Mouse (Mus musculus) hindbrain, embryonic 16.5 days (tissue): ENCODE measurements at regions not wholly inside any gene's neighbourhood (a gene's known extent, or its start where the extent isn't known, plus 50 kb on each side); places are given as distances from the start of the nearest gene placed in this dataset.

Source experiments
- ATAC-seq: fragments of 200-750 bp; cut with Nextera tagmentation; 2 replicates; pipeline ENCODE4 v1.8.0; 2017; ENCODE audit warnings: moderate TSS enrichment, moderate library complexity
- H3K27ac ChIP-seq: fragments of 300-500 bp; sonication (generic); 2 replicates; pipeline ENCODE4 v1.5.1; 2014; ENCODE audit warnings: low read depth, mild to moderate bottlenecking, control low read depth, low read length, moderate library complexity
- H3K27me3 ChIP-seq: fragments of 300-500 bp; sonication (generic); replicated peaks from 2 replicates; pipeline ENCODE4 v1.6.1; 2014; ENCODE audit warnings: low read length; ENCODE audit not compliant: control insufficient read depth, insufficient read depth
- H3K36me3 ChIP-seq: fragments of 300-500 bp; sonication (generic); 2 replicates; pipeline ENCODE4 v1.6.1; 2014; ENCODE audit warnings: mild to moderate bottlenecking, low read length, moderate library complexity, mixed read lengths; ENCODE audit not compliant: control insufficient read depth, insufficient read depth
- H3K4me1 ChIP-seq: fragments of 300-500 bp; sonication (generic); 2 replicates; pipeline ENCODE4 v1.6.1; 2014; ENCODE audit warnings: low read depth, low read length; ENCODE audit not compliant: control insufficient read depth, insufficient read depth
- H3K4me2 ChIP-seq: fragments of 300-500 bp; sonication (generic); 2 replicates; pipeline ENCODE4 v1.6.1; 2014; ENCODE audit warnings: mild to moderate bottlenecking, low read length, control low read depth, moderate library complexity
- H3K4me3 ChIP-seq: fragments of 300-500 bp; sonication (generic); 2 replicates; pipeline ENCODE4 v1.5.1; 2014; ENCODE audit warnings: mild to moderate bottlenecking, low read length, control low read depth, moderate library complexity
- H3K9ac ChIP-seq: fragments of 300-500 bp; sonication (generic); 2 replicates; pipeline ENCODE4 v1.6.1; 2014; ENCODE audit warnings: low read depth, mild to moderate bottlenecking, control low read depth, low read length, moderate library complexity
- H3K9me3 ChIP-seq: fragments of 300-500 bp; sonication (generic); 2 replicates; pipeline ENCODE4 v1.6.1; 2014; ENCODE audit warnings: mild to moderate bottlenecking, low read length, moderate library complexity; ENCODE audit not compliant: control insufficient read depth
- WGBS: fragments of 180-500 bp; shearing (Covaris S2); extraction: QIAGEN DNeasy Blood & Tissue Kit; methylation state at CpG from one replicate; pipeline ENCODE4 v1.1.7; 2014; 5-methylcytosine and 5-hydroxymethylcytosine counted together

DNA sequence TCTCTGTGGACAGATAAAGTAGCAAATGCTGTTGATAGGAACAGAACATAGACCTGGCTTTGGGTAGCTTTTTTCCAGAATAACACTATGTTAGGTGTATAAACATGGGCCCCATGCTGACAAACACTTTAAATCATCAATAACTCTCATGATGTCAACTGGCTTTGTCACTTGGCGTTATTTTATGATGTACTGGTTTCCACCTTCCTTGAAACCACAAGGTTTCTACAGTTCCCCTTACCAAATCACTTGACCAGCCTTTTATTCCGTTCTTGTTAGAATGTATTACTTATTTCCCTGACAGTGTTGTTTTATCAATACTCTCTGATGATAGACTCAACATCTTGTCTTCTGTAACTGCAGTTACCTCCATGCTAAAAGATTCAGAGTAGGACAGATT lies 158.6 kb upstream of the Tusc1 start:
- H3K4me2 ChIP-seq = no peak overlapping the region
- H3K27ac ChIP-seq = no peak overlapping the region
- 83% methylated on average over 2 of the region's 2 CpGs for WGBS
- H3K9me3 ChIP-seq = no peaks in the 10 kb centered on the region
- no peaks in the 10 kb centered on the region for H3K36me3 ChIP-seq
- H3K9ac ChIP-seq = no peak overlapping the region
- no peak overlapping the region for H3K4me3 ChIP-seq
- no peak for ATAC-seq
- no peaks in the 10 kb centered on the region for H3K4me1 ChIP-seq
- H3K27me3 ChIP-seq = no peaks in the 10 kb centered on the region

DNA sequence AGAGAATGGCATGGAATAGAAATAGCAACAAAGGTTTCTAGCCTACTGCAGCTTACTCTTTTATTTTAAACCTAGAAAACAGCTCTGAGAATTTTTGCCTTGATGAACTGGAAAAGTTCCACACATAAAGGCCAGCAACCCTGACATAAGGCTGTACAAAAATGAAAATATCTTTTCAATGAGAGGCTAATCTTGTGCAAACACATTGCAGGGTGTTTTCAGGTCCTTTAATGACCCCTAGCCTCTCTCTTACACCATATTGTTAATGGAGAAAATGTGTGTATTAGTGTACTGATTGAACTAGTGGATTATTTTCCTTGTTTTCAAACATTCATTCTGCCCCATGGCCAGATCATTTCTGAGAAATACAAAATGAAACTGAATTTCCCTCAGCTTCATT lies 158.0 kb upstream of the Tusc1 start:
- no peaks in the 10 kb centered on the region for H3K9me3 ChIP-seq
- H3K9ac ChIP-seq = no peak overlapping the region
- ATAC-seq = no peak
- H3K4me2 ChIP-seq = no peak overlapping the region
- H3K36me3 ChIP-seq = no peaks in the 10 kb centered on the region
- H3K4me3 ChIP-seq = no peak overlapping the region
- no peaks in the 10 kb centered on the region for H3K27me3 ChIP-seq
- H3K27ac ChIP-seq = no peak overlapping the region
- H3K4me1 ChIP-seq = no peaks in the 10 kb centered on the region

DNA sequence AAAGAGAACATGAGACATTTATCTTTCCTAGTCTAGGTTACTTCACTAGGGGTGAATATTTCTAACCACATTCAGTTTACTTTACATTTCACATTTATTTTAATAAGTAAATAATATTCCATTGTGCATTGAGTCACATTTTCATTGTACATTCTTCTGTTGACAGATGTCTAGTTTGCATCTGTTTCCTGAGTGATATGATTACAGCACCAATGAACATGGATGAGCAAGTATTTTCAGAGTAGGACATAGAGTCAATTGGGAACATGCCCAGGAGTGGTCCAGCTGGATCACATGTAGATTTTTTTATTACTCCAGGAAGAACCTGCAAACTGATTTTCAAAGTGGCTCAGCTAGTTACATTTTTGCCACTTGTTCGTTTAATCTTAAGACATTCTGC lies 153.3 kb upstream of the Tusc1 start:
- Histone ChIP-seq H3K27me3 (no peaks in the 10 kb centered on the region), H3K9me3 (no peaks in the 10 kb centered on the region), H3K4me3 (no peak overlapping the region), H3K9ac (no peak overlapping the region), H3K4me2 (no peak overlapping the region), H3K27ac (no peak overlapping the region), H3K36me3 (no peaks in the 10 kb centered on the region), H3K4me1 (no peaks in the 10 kb centered on the region)
- no peak for ATAC-seq
- 85% methylated on average over 1 of the region's 1 CpGs for WGBS

DNA sequence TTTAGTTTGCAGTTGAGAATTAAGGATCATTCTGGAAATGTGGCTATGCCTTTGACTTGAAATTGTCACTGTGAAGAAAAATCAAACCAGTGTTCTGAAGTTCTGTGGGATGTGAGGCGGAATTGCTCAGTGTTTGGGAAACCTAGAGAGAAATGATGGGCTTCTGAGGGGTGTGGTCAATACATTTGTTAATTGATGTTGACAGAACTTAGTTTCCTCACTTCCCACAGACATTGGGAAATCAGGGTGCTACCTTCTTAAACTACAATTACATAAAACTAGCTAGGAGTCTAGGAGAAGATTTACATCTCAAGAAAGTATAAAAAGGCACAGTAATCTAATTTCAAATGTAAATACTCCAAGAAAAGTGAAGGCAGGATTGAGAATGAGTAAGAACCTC lies 151.1 kb upstream of the Tusc1 start:
- Histone ChIP-seq H3K4me2 (no peak overlapping the region), H3K4me1 (no peaks in the 10 kb centered on the region), H3K9me3 (no peaks in the 10 kb centered on the region), H3K9ac (no peak overlapping the region), H3K36me3 (no peaks in the 10 kb centered on the region), H3K27ac (no peak overlapping the region), H3K4me3 (no peak overlapping the region), H3K27me3 (no peaks in the 10 kb centered on the region)
- WGBS = 78% methylated on average over 1 of the region's 1 CpGs
- ATAC-seq = no peak

DNA sequence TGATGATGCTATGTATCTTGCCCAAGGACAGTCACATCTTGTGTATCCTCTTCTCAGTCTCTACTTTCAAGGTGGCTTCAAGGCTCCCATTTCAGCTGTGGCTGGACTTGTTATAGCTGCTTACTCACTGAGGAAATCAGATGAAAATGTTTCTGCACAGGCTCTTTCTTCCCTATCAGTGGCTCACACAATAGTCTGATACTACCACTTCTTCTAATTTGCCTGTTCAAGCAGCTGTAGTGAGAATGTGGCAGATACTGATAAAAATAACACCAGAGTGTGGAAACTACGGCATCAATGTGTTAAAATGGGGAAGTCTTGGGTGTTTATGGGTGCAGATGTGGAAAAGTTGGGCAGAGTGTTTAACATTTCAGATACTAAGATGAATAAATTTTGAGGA lies 145.9 kb upstream of the Tusc1 start:
- ATAC-seq = no peak
- no peak overlapping the region for H3K9ac ChIP-seq
- WGBS = 96% methylated on average over 1 of the region's 1 CpGs

DNA sequence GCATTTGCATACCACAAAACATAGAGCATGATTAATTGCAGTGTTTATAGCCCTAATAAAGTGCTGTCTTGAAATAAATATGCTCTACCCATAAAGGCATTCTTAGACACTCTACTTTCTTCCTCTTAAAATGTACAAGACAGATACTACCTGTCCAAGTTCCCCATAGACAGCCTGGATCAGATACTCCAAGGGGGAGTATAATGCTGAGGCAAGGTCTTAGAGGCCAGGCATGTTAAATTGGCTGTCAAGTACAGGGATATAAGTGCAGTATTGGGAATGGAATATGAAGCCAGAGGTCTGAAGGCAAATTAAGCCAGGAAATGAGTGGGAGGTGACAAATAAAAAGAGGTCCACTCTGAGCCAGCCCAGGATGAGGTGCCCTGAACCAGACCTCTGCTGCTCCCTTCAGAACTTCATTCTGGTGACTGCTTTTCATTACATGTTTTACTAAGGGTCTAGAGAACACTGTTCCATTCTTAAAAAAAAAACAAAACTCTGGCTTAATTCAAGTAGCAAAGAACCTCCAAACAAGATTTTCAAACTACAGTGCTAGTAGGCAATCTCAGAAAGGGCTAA lies 142.0 kb upstream of the Tusc1 start:
- Histone ChIP-seq H3K9ac (no peak overlapping the region), H3K27ac (no peak overlapping the region), H3K4me3 (no peak overlapping the region), H3K27me3 (no peaks in the 10 kb centered on the region), H3K4me1 (no peaks in the 10 kb centered on the region), H3K4me2 (no peak overlapping the region), H3K9me3 (no peaks in the 10 kb centered on the region), H3K36me3 (no peaks in the 10 kb centered on the region)
- ATAC-seq = no peak

More for the DNA sequence above, 145.9 kb upstream of the Tusc1 start:
- H3K4me2 ChIP-seq = no peak overlapping the region
- no peaks in the 10 kb centered on the region for H3K27me3 ChIP-seq
- H3K36me3 ChIP-seq = no peaks in the 10 kb centered on the region
- H3K9me3 ChIP-seq = no peaks in the 10 kb centered on the region
- H3K27ac ChIP-seq = no peak overlapping the region
- no peak overlapping the region for H3K4me3 ChIP-seq
- H3K4me1 ChIP-seq = no peaks in the 10 kb centered on the region

DNA sequence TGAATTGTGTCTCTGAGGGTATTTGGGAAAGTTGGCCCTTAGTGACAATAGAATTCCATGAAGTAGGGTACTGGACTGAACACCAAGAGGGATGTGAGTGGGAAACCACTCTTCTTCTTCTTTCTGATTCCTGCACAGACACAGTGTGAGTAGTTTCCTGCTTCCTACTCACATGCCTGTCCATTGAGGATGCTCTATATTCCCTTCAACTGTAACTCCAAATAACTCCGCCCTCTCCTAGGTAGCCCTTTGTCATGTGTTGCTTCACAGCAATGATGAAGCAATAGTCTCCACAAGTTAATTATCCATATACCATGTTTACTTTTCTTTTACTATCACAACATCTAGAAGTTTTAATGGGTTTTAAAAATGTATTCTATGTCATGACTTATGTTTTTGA lies 132.7 kb upstream of the Tusc1 start:
- Histone ChIP-seq H3K27me3 (no peaks in the 10 kb centered on the region), H3K9ac (no peak overlapping the region)
- WGBS = 96% methylated on average over 1 of the region's 1 CpGs

DNA sequence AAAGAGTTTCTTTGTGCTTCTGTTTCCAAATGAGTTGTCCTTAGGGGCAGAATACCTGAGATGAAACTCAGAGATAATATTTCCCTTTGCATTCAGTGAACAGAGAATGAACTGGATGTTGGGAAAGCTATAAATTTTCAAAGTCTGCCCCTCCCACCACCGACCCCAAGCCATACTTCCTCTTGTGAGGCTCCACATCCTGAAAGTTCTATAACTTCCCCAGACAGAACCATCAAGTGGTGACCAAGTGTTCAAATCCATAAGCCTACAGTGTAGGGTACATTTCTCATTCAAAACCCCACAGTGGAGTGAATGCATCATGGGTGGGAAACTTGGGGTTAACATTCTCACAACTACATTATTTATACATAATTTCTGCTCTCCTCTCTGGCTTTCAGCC lies 132.1 kb upstream of the Tusc1 start:
- WGBS = 85% methylated on average over 1 of the region's 1 CpGs
- H3K9me3 ChIP-seq = no peaks in the 10 kb centered on the region
- no peak overlapping the region for H3K4me2 ChIP-seq
- no peak overlapping the region for H3K9ac ChIP-seq
- H3K4me3 ChIP-seq = no peak overlapping the region
- H3K27me3 ChIP-seq = no peaks in the 10 kb centered on the region
- no peak for ATAC-seq
- H3K36me3 ChIP-seq = no peaks in the 10 kb centered on the region
- no peaks in the 10 kb centered on the region for H3K4me1 ChIP-seq
- H3K27ac ChIP-seq = no peak overlapping the region

More for the DNA sequence above, 132.7 kb upstream of the Tusc1 start:
- Histone ChIP-seq H3K4me3 (no peak overlapping the region), H3K36me3 (no peaks in the 10 kb centered on the region), H3K4me1 (no peaks in the 10 kb centered on the region), H3K9me3 (no peaks in the 10 kb centered on the region), H3K4me2 (no peak overlapping the region), H3K27ac (no peak overlapping the region)
- ATAC-seq = no peak

DNA sequence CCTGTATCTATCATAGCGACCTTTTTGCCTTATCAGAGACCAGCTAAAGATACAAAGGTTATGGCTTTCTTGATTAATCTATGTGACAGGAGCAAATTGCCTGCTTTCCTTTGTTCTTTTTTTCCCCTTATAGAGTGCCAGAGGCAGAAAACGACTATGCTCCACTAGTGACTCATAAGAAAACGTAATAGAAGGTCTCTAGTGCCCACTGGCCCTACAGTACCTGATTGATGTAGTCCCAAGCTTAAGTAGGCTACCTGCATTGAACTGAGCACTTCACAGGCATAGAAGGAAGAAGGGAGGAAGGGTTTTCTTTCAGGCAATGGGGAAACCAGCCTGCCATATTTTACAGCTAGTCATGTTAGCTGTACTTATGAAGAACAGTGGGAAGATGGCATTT lies 116.0 kb upstream of the Tusc1 start:
- Histone ChIP-seq H3K27ac (no peak overlapping the region), H3K4me2 (no peak overlapping the region), H3K9ac (no peak overlapping the region), H3K27me3 (no peaks in the 10 kb centered on the region), H3K9me3 (no peaks in the 10 kb centered on the region), H3K4me1 (no peaks in the 10 kb centered on the region), H3K36me3 (no peaks in the 10 kb centered on the region), H3K4me3 (no peak overlapping the region)
- no peak for ATAC-seq
- WGBS = 47% methylated on average over 3 of the region's 3 CpGs

DNA sequence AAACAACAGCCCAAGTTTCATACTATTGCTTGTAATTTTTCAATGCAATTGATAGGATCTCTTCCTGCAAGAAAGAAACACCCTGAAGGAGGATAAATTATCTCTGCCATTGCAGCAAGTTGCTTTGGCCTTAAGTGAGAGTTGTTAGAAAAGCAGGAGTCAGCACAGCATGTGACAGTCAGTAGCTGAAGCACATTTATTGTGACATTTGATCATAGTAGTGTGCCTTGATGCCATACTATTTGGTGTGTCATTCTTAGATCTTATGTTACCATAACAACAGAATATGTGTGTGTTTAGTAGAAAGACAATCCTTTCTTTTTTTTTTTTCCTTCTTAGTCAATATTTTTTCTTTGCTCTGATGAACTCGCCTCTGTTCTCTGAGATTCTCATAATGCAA lies 115.5 kb upstream of the Tusc1 start:
- Histone ChIP-seq H3K4me2 (no peak overlapping the region), H3K27me3 (no peaks in the 10 kb centered on the region), H3K9me3 (no peaks in the 10 kb centered on the region), H3K9ac (no peak overlapping the region), H3K4me1 (no peaks in the 10 kb centered on the region), H3K27ac (no peak overlapping the region), H3K4me3 (no peak overlapping the region), H3K36me3 (no peaks in the 10 kb centered on the region)
- ATAC-seq = no peak
- WGBS = 79% methylated on average over 1 of the region's 1 CpGs
